Mouse (Mus musculus) frontal cortex, postnatal 25 days (tissue): ENCODE results near the gene Rasgrf2.

Experiments used
- DNase-seq, 2 experiments: peaks; one replicate each; pipeline ENCODE4 v3.0.0; 2022; ENCODE audit warnings: low spot score in 2 of 2

Gene Rasgrf2

DNA sequence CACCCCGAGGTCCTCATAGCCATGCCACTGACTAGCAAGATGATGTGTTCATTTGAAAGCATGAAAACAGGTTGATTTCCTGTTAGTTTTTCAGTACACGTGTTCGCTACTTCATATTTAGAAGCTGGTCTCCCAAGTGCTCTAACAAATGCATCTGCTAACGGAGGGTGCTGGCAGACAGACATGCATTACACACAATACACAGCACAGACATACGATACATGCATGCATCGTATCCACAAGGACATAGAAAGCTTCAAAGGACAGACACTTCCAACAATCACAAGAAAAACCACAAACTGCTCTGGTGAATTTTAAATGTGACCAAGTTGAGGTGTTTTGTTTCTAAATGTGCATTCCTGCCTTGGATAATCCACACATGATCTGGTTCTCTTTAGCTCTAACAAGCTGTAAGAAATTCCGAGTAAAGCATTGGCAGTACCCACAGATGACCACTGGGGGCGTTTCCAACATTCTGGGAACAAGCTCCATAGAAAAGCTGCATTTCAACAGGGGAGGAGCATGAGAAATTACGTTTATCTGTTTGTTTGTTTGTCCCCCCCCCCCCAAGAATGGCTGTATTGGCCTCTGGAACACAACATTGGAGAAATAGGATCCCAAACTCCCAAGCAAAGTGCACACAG is 249.5 kb downstream of the Rasgrf2 start:
- DNase-seq, result peak; percentile 41 to 54

DNA sequence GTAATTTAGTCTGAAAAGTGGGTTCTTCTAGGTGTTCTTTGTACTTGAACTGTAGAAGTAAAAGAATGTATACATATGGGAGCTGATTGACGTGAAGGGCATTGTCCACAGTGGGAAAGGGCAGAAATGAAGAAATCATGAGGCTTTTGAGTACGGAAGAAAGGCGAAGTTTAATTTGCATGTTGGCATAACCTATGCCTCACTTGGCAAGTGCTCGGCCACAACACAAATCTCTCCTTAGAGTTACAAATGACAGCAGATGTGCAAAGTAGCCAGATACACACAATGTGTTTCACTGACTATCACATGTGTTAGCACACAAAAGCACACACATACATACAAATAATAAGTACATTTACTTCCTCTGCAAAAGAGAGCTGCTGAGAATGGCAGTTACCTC is 251.2 kb downstream of the Rasgrf2 start:
- no peak for DNase-seq

DNA sequence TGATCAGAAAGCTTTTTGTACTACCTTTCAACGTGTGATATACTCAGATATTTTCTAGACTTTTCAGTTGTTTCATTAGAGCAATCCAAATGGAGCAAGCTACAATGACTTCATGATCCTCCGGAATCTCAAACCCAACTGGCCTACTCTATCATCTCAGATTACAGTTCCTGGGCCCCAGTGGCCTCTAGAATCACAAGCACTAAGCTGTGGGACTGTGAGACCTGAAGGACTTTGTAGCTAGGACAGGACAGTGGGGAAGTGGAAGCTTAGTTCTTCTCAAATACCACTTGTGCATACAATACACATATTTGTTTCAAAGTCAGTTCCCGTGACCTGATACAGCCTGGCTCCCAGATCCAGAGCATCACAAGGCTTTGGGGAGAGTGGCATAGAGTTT is 253.5 kb downstream of the Rasgrf2 start:
- DNase-seq, result no peak

DNA sequence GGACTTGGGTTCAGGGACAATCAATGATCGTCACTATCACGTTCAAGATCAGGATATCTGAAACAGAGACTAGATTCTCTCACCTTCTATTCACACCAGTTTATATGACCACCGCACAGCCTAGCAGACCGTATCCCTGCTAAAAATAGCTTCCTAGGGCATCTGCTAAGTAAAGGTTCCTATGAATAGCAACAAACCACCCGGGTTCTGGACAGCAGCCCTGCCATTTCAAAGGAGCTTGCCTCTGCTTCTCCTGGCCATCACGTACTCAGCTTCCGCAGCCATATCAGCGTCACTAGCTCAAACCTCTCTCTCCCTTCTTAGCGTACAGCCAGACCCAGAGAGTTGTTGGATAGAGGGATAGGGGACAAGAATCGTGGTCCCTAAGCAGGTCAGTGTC is 254.1 kb downstream of the Rasgrf2 start:
- DNase-seq, result no peak

DNA sequence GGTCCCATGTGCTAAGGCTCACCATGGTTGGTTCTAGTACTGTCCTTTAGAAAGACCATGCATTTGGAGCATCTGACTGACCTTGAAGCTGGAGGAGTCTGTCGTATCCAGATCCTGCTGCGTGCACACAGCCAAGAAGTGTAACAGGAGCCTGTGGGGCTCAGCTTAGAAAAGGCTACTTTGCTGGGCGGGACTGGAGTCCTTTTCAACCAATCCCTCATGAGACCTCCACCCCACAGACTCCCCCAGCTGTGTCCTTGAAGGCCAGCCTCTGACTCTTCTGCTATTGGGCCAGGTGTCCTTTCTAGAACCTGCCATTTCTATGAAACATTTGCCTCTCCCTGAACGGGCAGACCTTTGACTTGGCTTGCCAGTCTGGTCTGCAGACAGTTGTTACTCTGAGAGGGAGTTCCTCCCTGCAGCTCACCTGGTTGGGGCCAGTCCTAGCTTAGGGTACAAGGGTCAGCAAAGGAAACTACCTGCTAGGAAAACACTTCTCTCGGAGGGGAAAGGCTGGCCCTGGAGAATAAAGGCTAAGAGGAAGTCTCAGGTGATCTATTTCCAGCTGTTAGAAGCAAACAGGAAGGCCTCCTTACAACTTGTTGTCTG is 254.6 kb downstream of the Rasgrf2 start, which contains the start of gene Ckmt2:
Gene Ckmt2, minus strand, starts transcription at position 145 of the 609 bp plus-strand sequence.
- DNase-seq, result no peak

DNA sequence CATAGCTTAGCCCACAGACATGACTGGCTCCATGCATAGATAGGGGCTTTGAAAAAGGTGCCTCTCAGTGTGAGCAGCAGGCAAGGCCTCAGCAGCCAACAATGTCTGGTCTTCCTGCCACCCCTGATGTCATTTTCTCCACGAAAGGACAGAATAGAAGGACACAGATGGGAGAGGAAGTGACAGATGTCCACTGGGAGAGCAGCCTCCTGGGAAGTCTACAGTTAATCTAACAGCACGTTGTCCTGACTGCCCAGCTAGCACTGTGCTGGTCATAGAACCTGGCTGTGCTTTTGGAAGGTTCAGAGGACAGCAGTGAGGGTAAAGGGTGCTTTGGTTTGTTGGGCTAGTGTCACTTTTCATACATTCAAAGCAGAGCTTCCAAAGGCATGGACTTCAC is 255.9 kb downstream of the Rasgrf2 start:
- no peak for DNase-seq

DNA sequence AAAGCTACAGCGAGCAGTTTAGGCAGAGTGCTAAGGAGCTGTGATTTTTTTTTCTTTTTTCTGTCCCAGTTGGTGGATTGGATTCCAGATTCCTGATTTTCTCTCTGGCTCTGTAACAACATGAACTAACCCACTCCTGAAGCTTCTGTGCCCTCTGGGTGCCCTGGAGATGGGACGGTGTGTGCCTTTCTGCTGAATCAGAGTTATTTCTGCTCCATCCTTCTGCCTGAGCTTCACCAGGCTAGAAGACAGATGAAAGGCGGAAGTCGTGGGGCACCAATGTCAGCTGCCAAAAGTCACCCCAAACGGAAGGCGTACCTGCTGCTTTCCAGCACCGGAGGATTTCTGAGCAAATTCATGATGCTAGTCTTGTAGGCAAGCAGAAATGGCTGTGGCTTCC is 256.9 kb downstream of the Rasgrf2 start:
- DNase-seq, result no peak

DNA sequence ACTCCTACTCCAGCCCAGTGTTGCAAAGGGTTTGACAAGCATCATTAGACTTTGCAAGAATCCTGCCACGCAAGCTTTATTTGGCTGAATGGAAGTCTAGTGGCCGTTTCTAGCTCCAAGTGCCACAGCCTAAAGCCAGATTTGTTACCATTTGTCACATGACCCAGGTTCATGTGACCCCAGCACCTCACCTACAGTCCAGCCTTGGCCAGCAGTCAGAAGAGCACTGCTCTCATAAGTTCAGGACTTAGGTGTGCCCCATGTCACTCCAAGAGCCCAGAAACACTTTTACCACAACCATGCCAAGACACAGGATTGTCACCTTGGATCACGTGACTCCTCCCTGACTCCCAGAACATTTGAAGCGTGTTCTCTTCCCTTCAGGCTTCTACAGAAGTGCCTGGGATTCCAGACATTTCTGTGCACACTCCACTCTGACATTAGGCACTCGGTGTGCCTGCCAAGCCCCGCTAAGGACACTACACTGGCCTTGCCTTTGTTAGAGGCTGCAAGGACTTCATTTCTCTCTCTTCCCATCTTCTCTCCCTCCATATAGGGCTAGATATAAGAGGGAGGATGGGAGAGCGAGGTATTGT is 257.6 kb downstream of the Rasgrf2 start:
- DNase-seq, result no peak

DNA sequence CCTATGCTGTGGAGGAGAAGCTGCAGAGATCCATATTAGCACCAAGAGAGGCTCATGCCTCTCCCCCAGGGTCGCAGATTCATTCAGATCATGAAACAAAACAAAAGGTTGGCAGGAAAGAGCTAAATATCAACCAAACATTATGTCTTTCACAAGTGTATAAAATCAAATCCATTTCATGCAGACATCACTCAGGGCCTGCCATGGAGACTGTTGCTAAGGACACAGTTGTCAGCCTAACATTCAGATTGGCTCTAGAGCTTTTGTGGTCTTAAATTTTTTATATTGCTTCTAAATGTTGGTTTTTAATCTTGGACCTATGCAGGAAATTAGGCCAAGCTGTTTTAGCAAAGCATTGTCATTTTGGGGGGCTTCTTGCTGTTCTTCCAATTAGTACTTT is 262.9 kb downstream of the Rasgrf2 start:
- no peak for DNase-seq

DNA sequence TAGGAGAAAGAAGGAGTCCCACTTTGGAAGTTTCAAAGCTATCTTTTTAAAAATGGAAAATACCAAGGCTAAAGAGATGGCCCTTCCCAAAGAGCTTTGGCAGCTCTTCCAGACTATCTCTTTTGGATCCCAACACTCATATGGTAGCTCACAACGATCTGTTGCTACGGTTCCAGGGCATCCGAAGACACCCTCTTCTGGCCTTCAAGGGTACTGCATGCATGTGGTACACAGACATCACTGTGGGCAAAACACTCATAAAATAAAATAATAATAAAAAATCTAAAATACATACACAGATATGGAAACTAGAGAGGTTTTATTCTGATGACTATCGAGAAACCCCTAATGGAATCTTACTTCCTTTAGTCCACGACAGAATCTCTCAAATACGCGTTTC is 272.6 kb downstream of the Rasgrf2 start:
- no peak for DNase-seq

DNA sequence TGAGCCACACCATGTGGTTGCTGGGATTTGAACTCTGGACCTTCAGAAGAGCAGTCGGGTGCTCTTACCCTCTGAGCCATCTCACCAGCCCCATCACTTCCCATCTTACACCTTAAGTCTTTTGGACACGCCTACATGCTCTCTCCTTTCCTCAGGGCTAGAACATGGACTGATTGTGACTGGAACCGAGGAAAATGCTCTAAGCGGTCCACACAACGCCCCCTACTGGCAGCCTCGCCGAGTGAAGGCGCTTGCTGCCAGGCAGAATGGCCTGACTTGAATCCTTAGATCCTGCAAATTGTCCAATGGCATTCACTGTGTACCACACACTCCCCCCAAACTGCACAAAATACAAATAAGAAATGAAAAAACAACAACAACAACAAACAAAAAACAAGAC is 274.0 kb downstream of the Rasgrf2 start:
- no peak for DNase-seq

DNA sequence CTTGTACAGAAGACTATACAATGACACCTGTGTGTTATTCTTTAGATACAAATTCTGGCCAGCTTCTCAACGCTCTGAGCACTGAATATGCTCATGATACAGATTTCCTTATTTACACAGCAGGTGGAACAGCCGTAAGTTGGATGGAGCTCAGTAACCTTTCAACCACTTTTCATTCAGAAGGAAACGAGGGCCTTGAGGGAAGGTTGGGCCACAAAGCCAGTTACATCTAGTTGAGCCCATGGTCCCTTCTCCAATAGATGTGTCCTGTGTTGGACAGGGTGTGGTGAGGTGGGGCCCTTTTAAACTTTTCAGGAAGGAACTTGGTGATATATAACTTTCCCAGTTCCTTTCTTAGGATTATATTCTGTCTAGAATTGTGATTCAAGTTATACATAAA is 277.0 kb downstream of the Rasgrf2 start:
- no peak for DNase-seq
